Mouse (Mus musculus): ENCODE results near the gene Nsa2.

The Nsa2 gene

DNA sequence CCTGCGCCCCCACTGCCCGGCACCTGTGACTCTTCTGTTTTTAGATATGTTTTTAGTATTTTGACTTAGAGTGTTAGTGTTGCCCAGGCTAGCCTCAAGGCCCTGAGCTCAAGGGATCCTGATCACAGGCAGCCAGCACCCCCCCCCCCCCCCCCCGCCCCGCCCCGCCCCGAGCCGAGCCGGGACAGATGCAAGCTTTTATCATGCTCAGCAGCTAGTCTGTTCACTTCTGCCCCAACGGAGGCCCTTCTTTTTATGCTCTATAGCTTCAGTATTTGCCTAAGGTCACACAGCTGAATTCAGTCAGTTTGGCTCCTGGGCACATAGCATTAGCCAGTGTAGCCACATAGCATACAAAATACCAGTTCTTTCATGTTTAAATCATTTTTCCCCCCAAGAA is 51.4 kb downstream of the Nsa2 start:
- no peak for DNase-seq (ENCODE audit: low read depth)

DNA sequence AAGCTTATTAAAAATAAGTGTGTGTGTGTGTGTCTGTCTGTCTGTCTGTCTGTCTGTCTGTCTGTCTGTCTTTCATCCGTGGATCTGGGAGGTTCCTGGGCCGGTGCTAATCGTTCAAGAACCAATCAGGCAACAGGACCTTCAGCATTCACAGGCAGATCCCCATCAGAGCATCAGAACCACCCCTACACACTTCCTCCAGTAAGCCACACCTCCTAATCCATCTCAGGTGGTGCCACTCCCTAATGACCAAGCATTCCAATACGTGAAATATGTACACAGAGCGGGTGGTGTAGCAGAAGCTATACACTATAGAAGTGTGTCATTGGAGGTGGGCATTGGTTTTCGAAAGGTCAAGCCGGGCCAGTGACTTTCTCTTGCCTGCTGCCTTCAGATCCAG is 55.3 kb downstream of the Nsa2 start:
- no peak for DNase-seq (ENCODE audit: low read depth)

DNA sequence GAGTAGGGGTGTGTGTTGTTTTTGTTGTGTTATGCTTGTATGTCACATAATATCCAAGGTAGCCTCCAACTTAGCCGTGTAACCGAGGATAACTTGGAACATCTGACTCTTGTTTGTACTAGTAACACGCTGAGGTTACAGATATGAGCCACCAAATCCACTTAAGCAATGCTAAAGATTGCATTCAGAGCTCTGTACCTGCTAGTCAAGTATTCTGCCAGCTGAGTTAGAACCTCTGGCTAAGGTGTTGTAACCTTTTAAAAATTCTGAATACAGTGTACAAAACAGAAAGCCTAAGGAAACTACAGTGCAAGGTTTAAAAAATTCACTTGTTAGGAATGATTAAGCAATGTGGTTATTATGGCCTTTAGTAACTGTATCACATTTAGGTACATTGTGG is 57.1 kb downstream of the Nsa2 start:
- no peak for DNase-seq (ENCODE audit: low read depth)

DNA sequence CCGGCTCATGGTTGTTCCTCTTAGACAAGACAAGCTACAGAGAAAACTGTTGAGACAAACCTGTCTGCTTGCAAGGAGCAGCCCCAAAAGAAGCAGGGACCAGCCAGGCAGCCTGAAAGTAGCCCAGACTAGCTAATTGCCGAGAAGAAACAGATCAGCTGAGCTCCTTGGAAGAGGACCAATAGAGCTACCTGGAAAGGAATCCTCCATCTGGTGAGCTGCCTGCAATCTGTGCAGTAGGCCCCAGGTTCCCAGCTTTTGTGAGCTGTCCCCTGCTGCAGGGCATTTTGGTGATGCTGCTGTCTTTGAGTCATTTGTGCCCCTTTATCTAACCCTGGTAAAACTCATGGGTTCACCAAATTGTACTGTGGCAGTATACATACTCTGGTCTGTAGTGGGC is 57.5 kb downstream of the Nsa2 start:
- DNase-seq (ENCODE audit: low read depth), result no peak
